Mouse (Mus musculus): Measurements from ENCODE around the gene Adam1a. TPM values are rescaled to one million over a fixed set of nuclear protein-coding genes. Genes with fewer than 3 reads are reported as not detected.

The Adam1a gene
- total RNA-seq (2023): 1 to 10 TPM; 2.6 to 2.7 TPM

DNA sequence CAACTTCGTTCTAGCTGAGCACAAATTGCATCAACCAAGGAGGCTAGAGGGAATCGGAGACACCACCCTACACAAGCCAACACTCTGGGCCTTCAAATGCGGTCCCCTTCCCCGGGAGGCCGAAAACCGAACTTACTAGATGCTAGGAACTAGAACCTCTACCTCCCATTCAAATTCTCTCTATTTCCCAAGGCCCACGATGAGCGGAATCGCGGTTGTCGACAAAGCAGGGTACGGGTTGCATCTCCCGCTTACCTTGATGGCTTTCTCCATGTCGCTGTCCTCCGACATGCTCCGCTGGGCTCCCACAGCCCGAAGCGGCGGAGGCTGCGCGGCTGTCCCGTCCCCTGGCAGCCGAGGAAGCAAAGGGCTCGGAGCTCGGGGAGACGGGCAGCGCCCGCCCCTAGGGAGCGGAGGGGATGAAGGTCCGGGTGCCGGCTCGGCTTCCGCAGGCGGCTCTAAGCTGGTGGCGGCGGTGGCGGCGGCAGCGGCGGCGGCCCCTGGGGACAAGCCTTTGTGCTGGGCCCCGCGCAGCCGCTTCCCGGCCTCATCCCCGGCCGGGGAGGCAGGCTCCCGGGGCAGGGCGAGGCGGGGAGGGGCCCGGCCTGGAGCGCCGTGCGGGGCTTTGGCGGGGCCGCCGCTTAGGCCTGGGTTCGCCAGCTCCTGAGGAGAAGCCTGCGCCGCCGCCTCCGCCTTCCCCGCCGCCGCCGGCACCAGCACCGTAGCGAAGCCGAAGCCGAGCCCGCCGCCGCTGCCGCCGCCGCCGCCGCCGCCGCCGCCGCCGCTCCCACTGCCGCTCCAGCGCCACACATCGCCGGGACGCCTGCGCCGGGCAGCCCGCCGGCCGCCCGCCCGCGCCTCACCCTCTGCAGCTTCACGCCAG lies at the start of gene Adam1a, which contains the start of gene Gm42878:
Gene Adam1a, minus strand, starts transcription at position 573 of the 883 bp plus-strand sequence.
Gene Gm42878, minus strand, starts transcription at position 573 of the 883 bp plus-strand sequence.

DNA sequence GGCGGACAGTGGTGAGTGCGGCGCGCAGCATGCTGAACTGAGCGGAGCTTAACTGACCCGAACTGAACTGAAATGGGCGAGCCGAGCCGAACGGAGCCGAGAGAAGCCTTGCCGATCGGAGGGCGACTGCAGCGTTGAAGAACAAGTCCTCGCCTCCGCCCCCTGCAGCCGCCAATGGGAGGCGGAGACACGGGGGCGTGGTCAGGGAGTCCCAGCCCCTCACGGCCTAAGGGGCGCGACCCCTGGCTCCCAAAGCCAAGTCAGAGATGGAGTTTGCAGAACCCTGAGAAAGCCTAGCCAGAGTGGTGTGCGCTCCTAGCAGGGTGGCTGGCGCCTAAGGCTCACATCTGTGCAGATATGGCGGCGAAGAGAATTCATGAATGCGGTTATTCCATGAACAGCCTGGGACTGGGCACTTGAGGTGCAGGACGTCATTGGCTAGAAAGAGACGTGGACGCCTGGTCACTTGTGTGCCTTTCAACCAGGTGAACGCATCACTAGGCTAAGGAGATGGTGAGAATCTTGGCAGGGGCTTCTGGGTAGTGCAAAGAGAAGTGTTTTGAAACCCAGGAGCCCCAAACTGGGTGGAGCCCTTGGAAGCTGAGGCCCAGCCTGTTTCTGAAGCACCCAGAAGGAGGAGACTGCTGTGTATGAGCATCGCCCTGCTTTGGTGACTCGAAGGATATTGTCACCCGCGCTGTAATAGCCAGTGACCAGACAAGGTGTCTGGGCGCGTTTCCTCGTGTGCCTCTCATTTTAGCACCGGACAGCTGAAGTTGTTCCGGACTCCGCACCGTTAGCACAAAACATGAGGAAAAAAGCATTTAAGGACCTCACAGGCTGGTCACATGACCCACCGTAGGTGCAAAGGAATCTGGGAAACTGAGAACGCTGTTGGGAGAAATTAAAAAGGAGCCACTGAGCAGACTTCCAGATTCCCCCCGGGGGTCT lies 48.4 kb upstream of the Adam1a start, which contains the start of gene Aldh2:
Gene Aldh2, minus strand, starts transcription at position 374 of the 951 bp plus-strand sequence.

DNA sequence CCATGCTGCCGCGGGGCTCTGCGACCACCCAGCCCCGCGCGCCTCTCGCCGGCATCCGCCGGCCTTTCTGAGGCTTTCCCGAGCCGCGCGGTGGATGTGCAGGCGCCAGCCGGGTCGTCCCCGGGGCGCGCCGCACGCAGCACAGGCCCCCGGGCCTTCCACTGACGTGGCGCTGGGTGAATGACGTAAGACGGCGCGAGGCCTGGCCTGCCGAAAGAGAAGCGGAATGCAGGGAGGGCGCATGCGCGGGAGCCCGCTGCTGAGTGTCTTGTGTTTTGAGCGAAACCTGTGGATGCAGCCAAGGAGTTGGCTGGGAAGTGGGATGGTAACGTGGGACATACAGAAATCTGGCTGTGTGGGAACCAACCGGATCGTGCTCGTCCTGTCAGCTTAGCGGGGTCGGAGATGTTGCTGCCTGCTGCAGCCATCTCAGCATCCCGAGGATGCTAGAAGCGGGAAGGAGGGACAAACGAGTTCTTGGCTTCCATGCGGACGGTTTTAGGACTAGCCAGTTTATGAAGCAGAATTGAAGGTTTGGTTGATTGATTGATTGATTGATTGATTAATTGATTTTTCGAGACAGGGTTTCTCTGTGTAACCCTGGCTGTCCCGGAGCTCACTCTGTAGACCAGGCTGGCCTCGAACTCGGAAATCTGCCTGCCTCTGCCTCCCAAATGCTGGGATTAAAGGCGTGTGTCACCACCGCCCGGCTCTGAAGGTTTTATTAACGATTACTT lies 679 bp upstream of the Adam1a start, which contains the start of gene Mapkapk5:
Gene Mapkapk5, minus strand, starts transcription at position 113 of the 737 bp plus-strand sequence.

DNA sequence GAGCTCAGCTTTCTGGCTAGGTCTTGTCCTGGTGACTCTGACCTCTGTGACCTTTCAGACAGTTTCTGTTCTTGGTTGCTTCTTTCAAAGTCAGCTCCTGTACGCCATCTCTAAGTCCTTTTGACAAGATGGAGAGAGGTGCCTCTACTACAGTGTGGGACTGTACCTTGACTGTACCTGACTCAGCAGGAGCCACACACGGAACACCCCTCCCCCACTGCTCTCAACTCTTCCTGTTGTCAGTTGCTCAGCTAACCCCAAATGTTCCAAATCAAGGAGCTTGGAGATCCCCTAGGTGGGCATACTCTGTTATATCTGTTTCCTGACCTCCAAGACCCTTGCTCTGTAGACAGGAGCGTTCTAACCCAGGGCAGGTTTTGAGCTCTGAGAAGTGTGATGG lies 42.1 kb downstream of the Adam1a start, which contains the start of gene Adam1b:
Gene Adam1b, minus strand, starts transcription at position 205 of the 400 bp plus-strand sequence.

Other genes starting within 250 kb of the Adam1a start
- gene Trafd1, start 159.8 kb downstream of the Adam1a start, total RNA-seq (2023): 100 to 1,000 TPM; 120 to 127 TPM
- gene Naa25, start 147.5 kb downstream of the Adam1a start, total RNA-seq (2023): 10 to 100 TPM; 11.1 to 12.8 TPM
- 1 to 10 TPM in 1 of 2 experiments, not detected in 1; 1.0 TPM for gene Tmem116, start 93.6 kb downstream of the Adam1a start, total RNA-seq (2023)
- 100 to 1,000 TPM; 140 to 185 TPM for gene Erp29, start 93.0 kb downstream of the Adam1a start, total RNA-seq (2023)
- gene Adam1b, start 42.0 kb downstream of the Adam1a start, total RNA-seq (2023): not detected
- gene Gm42878, start within 50 bp of the Adam1a start, total RNA-seq (2023): not detected
- 10 to 100 TPM; 64.2 to 77.4 TPM for gene Mapkapk5, start 423 bp upstream of the Adam1a start, total RNA-seq (2023)
- gene Aldh2, start 48.3 kb upstream of the Adam1a start, total RNA-seq (2023): 100 to 1,000 TPM; 857 to 999 TPM
- gene Acad12, start 73.5 kb upstream of the Adam1a start, total RNA-seq (2023): 1 to 10 TPM; 4.3 to 4.9 TPM
- 1 to 10 TPM; 2.9 to 4.7 TPM for gene Acad10, start 115.0 kb upstream of the Adam1a start, total RNA-seq (2023)
- 10 to 100 TPM; 64.0 to 74.1 TPM for gene Brap, start 115.1 kb upstream of the Adam1a start, total RNA-seq (2023)
- gene Atxn2, start 165.9 kb upstream of the Adam1a start, total RNA-seq (2023): 10 to 100 TPM; 52.6 to 63.8 TPM